Mouse (Mus musculus) MEL (cell line): ENCODE data around the gene Eif4e2. TPM values are rescaled to one million over a fixed set of nuclear protein-coding genes. Genes with fewer than 3 reads are reported as not detected.

Experiments used
- DNase-seq: peaks from one replicate; pipeline ENCODE4 v3.0.0; 2011; ENCODE audit warnings: low read depth, low spot score
- H3K27ac ChIP-seq: 2 replicates; pipeline ENCODE4 v1.5.1; 2012; ENCODE audit warnings: low read depth, mild to moderate bottlenecking, control low read depth, low read length, moderate library complexity; ENCODE audit not compliant: control insufficient read depth
- H3K27me3 ChIP-seq, 2 experiments: fragments of 150-350 bp in 1 of 2; sonication (generic) in 1 of 2; 2 replicates each; pipeline ENCODE4 v1.6.1; 2012; ENCODE audit warnings: low read length in 2 of 2, mild to moderate bottlenecking in 2 of 2, improper control_type of control experiment in 1 of 2, moderate library complexity in 1 of 2; ENCODE audit not compliant: insufficient read depth in 2 of 2, control insufficient read depth in 1 of 2
- H3K36me3 ChIP-seq, 2 experiments: 2 replicates each; pipeline ENCODE4 v1.6.1; 2012 to 2014; ENCODE audit warnings: low read length in 2 of 2, improper control_type of control experiment in 1 of 2, inconsistent platforms in 1 of 2, mild to moderate bottlenecking in 1 of 2; ENCODE audit not compliant: insufficient read depth in 2 of 2, control insufficient read depth in 1 of 2
- H3K4me1 ChIP-seq, 2 experiments: fragments of 150-350 bp in 1 of 2; sonication (generic) in 1 of 2; 2 replicates each; pipeline ENCODE4 v1.6.1; 2012; ENCODE audit warnings: low read length in 2 of 2, improper control_type of control experiment in 1 of 2, mild to moderate bottlenecking in 1 of 2; ENCODE audit not compliant: insufficient read depth in 2 of 2, control insufficient read depth in 1 of 2
- H3K4me3 ChIP-seq, 2 experiments: fragments of 150-350 bp in 1 of 2; sonication (generic) in 1 of 2; 2 replicates each; pipeline ENCODE4 v1.5.1; 2012; ENCODE audit warnings: low read depth in 2 of 2, low read length in 2 of 2, mild to moderate bottlenecking in 2 of 2, moderate library complexity in 2 of 2, control low read depth in 1 of 2, improper control_type of control experiment in 1 of 2; ENCODE audit not compliant: control insufficient read depth in 1 of 2, insufficient read depth in 1 of 2
- H3K79me2 ChIP-seq: 2 replicates; pipeline ENCODE4 v1.6.1; 2012; ENCODE audit warnings: mild to moderate bottlenecking, low read length, moderate library complexity; ENCODE audit not compliant: control insufficient read depth, poor library complexity, insufficient read depth
- H3K9ac ChIP-seq: 2 replicates; pipeline ENCODE4 v1.6.1; 2012; ENCODE audit warnings: low read depth, mild to moderate bottlenecking, control low read depth, low read length, moderate library complexity; ENCODE audit not compliant: control insufficient read depth, poor library complexity, severe bottlenecking
- H3K9me3 ChIP-seq: fragments of 150-350 bp; sonication (generic); replicated peaks from 2 replicates; pipeline ENCODE4 v1.6.1; 2012; ENCODE audit warnings: mild to moderate bottlenecking, low read length, improper control_type of control experiment, moderate library complexity; ENCODE audit not compliant: insufficient read depth
- BHLHE40 ChIP-seq: IDR thresholded peaks from 2 replicates; pipeline ENCODE4 v1.6.1; 2012; ENCODE audit warnings: low read depth, mild to moderate bottlenecking, inconsistent platforms, low read length, improper control_type of control experiment, borderline replicate concordance
- CHD1 ChIP-seq: IDR thresholded peaks from 2 replicates; pipeline ENCODE4 v1.6.1; 2012; ENCODE audit warnings: low read depth, mild to moderate bottlenecking, inconsistent platforms, low read length, improper control_type of control experiment
- CHD2 ChIP-seq: IDR thresholded peaks from 2 replicates; pipeline ENCODE4 v1.6.1; 2011; ENCODE audit warnings: low read length, improper control_type of control experiment
- CTCF ChIP-seq, 3 experiments: IDR thresholded peaks in 2 of 3; conservative IDR thresholded peaks in 1 of 3; 2 replicates each; pipeline ENCODE4 v1.5.1; 2011 to 2012; ENCODE audit warnings: low read length in 3 of 3, low read depth in 2 of 3, mild to moderate bottlenecking in 2 of 3, improper control_type of control experiment in 1 of 3, inconsistent platforms in 1 of 3, mixed read lengths in 1 of 3, moderate library complexity in 1 of 3; ENCODE audit not compliant: control insufficient read depth in 1 of 3, insufficient read depth in 1 of 3, poor library complexity in 1 of 3, severe bottlenecking in 1 of 3
- E2F4 ChIP-seq: IDR thresholded peaks from 2 replicates; pipeline ENCODE4 v1.6.1; 2011; ENCODE audit warnings: low read depth, low read length, improper control_type of control experiment, borderline replicate concordance
- ELF1 ChIP-seq: IDR thresholded peaks from 2 replicates; pipeline ENCODE4 v1.6.1; 2014; ENCODE audit warnings: low read depth, mild to moderate bottlenecking, inconsistent platforms, low read length, improper control_type of control experiment, moderate library complexity
- EP300 ChIP-seq, 2 experiments: IDR thresholded peaks; 2 replicates each; pipeline ENCODE4 v1.6.1; 2011; ENCODE audit warnings: improper control_type of control experiment in 2 of 2, low read length in 2 of 2, low read depth in 1 of 2, mild to moderate bottlenecking in 1 of 2
- ETS1 ChIP-seq: IDR thresholded peaks from 2 replicates; pipeline ENCODE4 v1.6.1; 2012; ENCODE audit warnings: low read depth, mild to moderate bottlenecking, inconsistent platforms, low read length, improper control_type of control experiment, moderate library complexity
- GABPA ChIP-seq: IDR thresholded peaks from 2 replicates; pipeline ENCODE4 v1.6.1; 2012; ENCODE audit warnings: low read depth, mild to moderate bottlenecking, inconsistent platforms, low read length, improper control_type of control experiment, moderate library complexity
- GATA1 ChIP-seq: IDR thresholded peaks from 2 replicates; pipeline ENCODE4 v1.6.1; 2011; ENCODE audit warnings: low read depth, low read length, improper control_type of control experiment
- HCFC1 ChIP-seq: IDR thresholded peaks from 2 replicates; pipeline ENCODE4 v1.6.1; 2012; ENCODE audit warnings: low read depth, mild to moderate bottlenecking, inconsistent platforms, low read length, improper control_type of control experiment, moderate library complexity
- MAFK ChIP-seq: IDR thresholded peaks from 2 replicates; pipeline ENCODE4 v1.6.1; 2011; ENCODE audit warnings: low read depth, mild to moderate bottlenecking, low read length, improper control_type of control experiment, borderline replicate concordance
- MAX ChIP-seq: IDR thresholded peaks from 2 replicates; pipeline ENCODE4 v1.6.1; 2011; ENCODE audit warnings: low read length, improper control_type of control experiment
- MAZ ChIP-seq: IDR thresholded peaks from 2 replicates; pipeline ENCODE4 v1.6.1; 2012; ENCODE audit warnings: low read depth, mild to moderate bottlenecking, inconsistent platforms, low read length, improper control_type of control experiment
- MYC ChIP-seq: IDR thresholded peaks from 2 replicates; pipeline ENCODE4 v1.6.1; 2011; ENCODE audit warnings: low read depth, mild to moderate bottlenecking, low read length, improper control_type of control experiment, moderate library complexity
- NRF1 ChIP-seq: IDR thresholded peaks from 2 replicates; pipeline ENCODE4 v1.6.1; 2014; ENCODE audit warnings: low read depth, mild to moderate bottlenecking, inconsistent platforms, low read length, improper control_type of control experiment, moderate library complexity; ENCODE audit not compliant: poor library complexity, insufficient read depth, severe bottlenecking
- POLR2A ChIP-seq, 2 experiments: IDR thresholded peaks; 2 replicates each; pipeline ENCODE4 v1.6.1; 2011 to 2012; ENCODE audit warnings: low read length in 2 of 2, mild to moderate bottlenecking in 2 of 2, control low read depth in 1 of 2, improper control_type of control experiment in 1 of 2, low read depth in 1 of 2, moderate library complexity in 1 of 2; ENCODE audit not compliant: control insufficient read depth in 1 of 2, insufficient read depth in 1 of 2, poor library complexity in 1 of 2
- POLR2AphosphoS2 ChIP-seq: IDR thresholded peaks from 2 replicates; pipeline ENCODE4 v1.6.1; 2011; ENCODE audit warnings: low read length, improper control_type of control experiment
- RCOR1 ChIP-seq: IDR thresholded peaks from 2 replicates; pipeline ENCODE4 v1.6.1; 2012; ENCODE audit warnings: low read depth, mild to moderate bottlenecking, inconsistent platforms, low read length, improper control_type of control experiment
- SMC3 ChIP-seq: IDR thresholded peaks from 2 replicates; pipeline ENCODE4 v1.6.1; 2011; ENCODE audit warnings: low read depth, low read length, improper control_type of control experiment
- TAL1 ChIP-seq: IDR thresholded peaks from 2 replicates; pipeline ENCODE4 v1.6.1; 2012; ENCODE audit warnings: mild to moderate bottlenecking, inconsistent platforms, low read length, moderate library complexity, mixed read lengths
- TBP ChIP-seq: IDR thresholded peaks from 2 replicates; pipeline ENCODE4 v1.8.0; 2011; ENCODE audit warnings: low read depth, low read length, improper control_type of control experiment
- USF1 ChIP-seq: IDR thresholded peaks from 2 replicates; pipeline ENCODE4 v1.6.1; 2014; ENCODE audit warnings: low read depth, mild to moderate bottlenecking, inconsistent platforms, low read length, improper control_type of control experiment, moderate library complexity
- USF2 ChIP-seq, 2 experiments: IDR thresholded peaks; 2 replicates each; pipeline ENCODE4 v1.6.1; 2011 to 2012; ENCODE audit warnings: improper control_type of control experiment in 2 of 2, low read length in 2 of 2, borderline replicate concordance in 1 of 2, inconsistent platforms in 1 of 2, low read depth in 1 of 2, mild to moderate bottlenecking in 1 of 2; ENCODE audit not compliant: insufficient read depth in 1 of 2
- ZC3H11A ChIP-seq: IDR thresholded peaks from 2 replicates; pipeline ENCODE4 v1.6.1; 2012; ENCODE audit warnings: low read depth, mild to moderate bottlenecking, inconsistent platforms, low read length, improper control_type of control experiment
- ZKSCAN1 ChIP-seq: IDR thresholded peaks from 2 replicates; pipeline ENCODE4 v1.6.1; 2012; ENCODE audit warnings: low read depth, mild to moderate bottlenecking, inconsistent platforms, low read length, improper control_type of control experiment, moderate library complexity
- ZMIZ1 ChIP-seq: IDR thresholded peaks from 2 replicates; pipeline ENCODE4 v1.6.1; 2012; ENCODE audit warnings: low read depth, mild to moderate bottlenecking, inconsistent platforms, low read length, improper control_type of control experiment, moderate library complexity
- polyA plus RNA-seq, 2 experiments: library from polyadenylated mRNA; stranded (reverse) in 1 of 2; unstranded in 1 of 2; fragments of >175 nt in 1 of 2; fragments of >200 nt in 1 of 2; gene quantifications; 2 replicates each; pipeline versions ENCODE4 v1.2.1 to v1.2.4; 2012; ENCODE audit warnings: low replicate concordance in 2 of 2, low read depth in 1 of 2; ENCODE audit not compliant: insufficient read length in 2 of 2, insufficient read depth in 1 of 2, missing spikeins in 1 of 2
- total RNA-seq: library from RNA; depleted of rRNA; stranded (reverse); fragments of 300-350 nt; gene quantifications from 2 replicates; pipeline ENCODE4 v1.2.3, GENCODE M21; 2012

Gene Eif4e2
- total and polyA plus RNA-seq, 3 experiments = 132 to 220 (median 165) TPM

- Histone ChIP-seq H3K4me3 (no peak overlapping the region), H3K9me3 (no peaks in the 10 kb centered on the region), H3K36me3 (peaks cover 0 to 8% of the 10 kb centered on the region in 2 experiments; a peak in 2 of 4 replicates)
- peak; percentile 76 for DNase-seq
- TF ChIP-seq E2F4 (no peak), CHD2 (no peak), GATA1 (no peak), CHD1 (no peak), USF2 (IDR thresholded peaks at IDR 0.05; ENCODE audit: borderline replicate concordance in 1 of 2, insufficient read depth in 1 of 2, low read depth in 1 of 2, low read length in 2 of 2) (no peak), GABPA (no peak), TAL1 (no peak), MAFK (no peak), ELF1 (peak; percentile 68; the same call in 1 of the 2 replicates), MAZ (peak; percentile 62; the same call in 1 of the 2 replicates), ZC3H11A (no peak), NRF1 (no peak), BHLHE40 (no peak), ETS1 (0 out of 2 replicates have a peak, but pooled peaks have one; percentile 14), ZKSCAN1 (no peak), MYC (no peak), TBP (no peak), USF1 (no peak), HCFC1 (no peak), CTCF (IDR thresholded peaks at IDR 0.05 in 2 of 3, conservative IDR thresholded peaks at IDR 0.05 in 1 of 3; ENCODE audit: control insufficient read depth in 1 of 3, insufficient read depth in 1 of 3, low read depth in 2 of 3, low read length in 3 of 3, poor library complexity in 1 of 3, severe bottlenecking in 1 of 3) (peak; percentile 36 to 50 (median 46)), POLR2A (IDR thresholded peaks at IDR 0.05; ENCODE audit: control insufficient read depth in 1 of 2, insufficient read depth in 1 of 2, low read depth in 1 of 2, low read length in 2 of 2, poor library complexity in 1 of 2) (no peak), POLR2AphosphoS2 (no peak), RCOR1 (no peak), MAX (no peak), ZMIZ1 (no peak), EP300 (IDR thresholded peaks at IDR 0.05; ENCODE audit: low read depth in 1 of 2, low read length in 2 of 2) (no peak), SMC3 (no peak)
- TF ChIP-seq, all 39 proteins: peak for 4
- peaks cover 2 to 11% of the 10 kb centered on the region in 2 experiments; a peak in 3 of 4 replicates for H3K4me1 ChIP-seq
- H3K27me3 ChIP-seq = no peaks in the 10 kb centered on the region
- H3K79me2 ChIP-seq = no peaks in the 10 kb centered on the region
- no peak overlapping the region for H3K9ac ChIP-seq
- no peak overlapping the region for H3K27ac ChIP-seq
These were observed 37.8 kb upstream of the Eif4e2 start for GRCm38 (mm10) chr1:87175852-87176292.
